Mouse (Mus musculus): ENCODE measurements around the gene L1cam.

DNA sequence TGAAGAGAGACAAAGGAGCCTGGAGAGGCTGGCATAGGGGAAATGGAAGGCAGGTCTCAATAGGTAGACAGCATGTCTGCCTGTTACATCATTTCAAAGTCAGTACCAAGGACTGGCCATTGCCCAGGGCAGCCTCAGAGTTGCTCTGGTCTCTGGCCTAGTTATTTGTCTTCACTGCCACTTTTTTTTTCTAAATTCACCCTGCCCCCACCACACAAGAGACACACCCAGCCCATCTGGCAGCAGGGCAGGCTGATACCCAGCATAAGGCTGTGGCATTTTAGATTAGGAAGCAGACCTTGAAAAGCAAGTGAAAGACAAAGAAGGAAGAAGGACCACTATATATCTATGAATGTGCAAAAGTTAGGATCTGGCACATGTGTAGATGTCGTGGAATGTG, 28.1 kb downstream of the L1cam start:
- TF ChIP-seq POLR2A (IDR thresholded peaks at IDR 0.05; ENCODE audit: low read depth, low read length) (no peak), CTCF (conservative IDR thresholded peaks at IDR 0.05 in 1 of 2, IDR thresholded peaks at IDR 0.05 in 1 of 2; ENCODE audit: low read depth in 2 of 2, low read length in 2 of 2) (no peak), ZC3H11A (IDR thresholded peaks at IDR 0.05; ENCODE audit: low read depth, low read length) (no peak), E2F4 (IDR thresholded peaks at IDR 0.05; ENCODE audit: insufficient replicate concordance, low read depth, low read length) (no peak), EP300 (IDR thresholded peaks at IDR 0.05; ENCODE audit: low read length) (no peak), USF1 (IDR thresholded peaks at IDR 0.05; ENCODE audit: low read depth, low read length) (no peak), MAX (IDR thresholded peaks at IDR 0.05; ENCODE audit: low read length) (no peak), ZMIZ1 (IDR thresholded peaks at IDR 0.05; ENCODE audit: low read depth, low read length) (no peak), MEF2A (IDR thresholded peaks at IDR 0.05; ENCODE audit: borderline replicate concordance, low read depth, low read length) (no peak), ZKSCAN1 (IDR thresholded peaks at IDR 0.05; ENCODE audit: borderline replicate concordance, low read depth, low read length) (no peak), HCFC1 (IDR thresholded peaks at IDR 0.05; ENCODE audit: low read depth, low read length) (no peak), ZNF384 (IDR thresholded peaks at IDR 0.05; ENCODE audit: low read depth, low read length) (no peak), TBP (conservative IDR thresholded peaks at IDR 0.05; ENCODE audit: low read depth, low read length) (no peak)

Data from CH12.LX (cell line).